Mouse (Mus musculus) ZHBTc4 (cell line): ENCODE measurements around the gene Adarb2.

ENCODE experiments used
- DNase-seq: peaks from one replicate; pipeline ENCODE4 v3.0.0-alpha.2; 2011; ENCODE audit warnings: low read depth, low spot score

Adarb2 gene

GRCm38 (mm10) chr13:8664615-8665240, 462.1 kb downstream of the Adarb2 start:
- no peak for DNase-seq

- DNase-seq, result no peak
These were observed 474.5 kb downstream of the Adarb2 start for GRCm38 (mm10) chr13:8677174-8677573.

- DNase-seq, result no peak
These were observed 477.9 kb downstream of the Adarb2 start for GRCm38 (mm10) chr13:8680470-8681129.

DNA sequence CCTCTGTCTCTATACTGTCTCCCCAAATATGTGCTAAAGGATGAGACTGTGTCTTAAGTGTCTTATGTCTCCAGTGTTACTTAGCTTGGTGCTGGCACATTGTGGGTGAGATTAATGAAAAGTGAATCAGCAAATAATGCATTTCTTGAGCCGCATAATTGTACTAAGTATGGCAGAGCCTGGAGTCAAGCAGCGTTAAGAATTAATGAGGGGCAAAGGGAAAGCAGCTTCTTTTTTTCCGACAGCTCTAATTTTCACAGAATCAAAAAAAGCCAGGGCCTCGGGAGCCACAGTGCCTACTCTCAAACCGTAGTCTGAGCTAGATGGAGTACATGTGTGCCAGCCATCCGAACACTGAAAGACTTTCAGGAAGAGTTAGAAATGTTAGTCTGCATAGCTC, 488.8 kb downstream of the Adarb2 start:
- no peak for DNase-seq

DNA sequence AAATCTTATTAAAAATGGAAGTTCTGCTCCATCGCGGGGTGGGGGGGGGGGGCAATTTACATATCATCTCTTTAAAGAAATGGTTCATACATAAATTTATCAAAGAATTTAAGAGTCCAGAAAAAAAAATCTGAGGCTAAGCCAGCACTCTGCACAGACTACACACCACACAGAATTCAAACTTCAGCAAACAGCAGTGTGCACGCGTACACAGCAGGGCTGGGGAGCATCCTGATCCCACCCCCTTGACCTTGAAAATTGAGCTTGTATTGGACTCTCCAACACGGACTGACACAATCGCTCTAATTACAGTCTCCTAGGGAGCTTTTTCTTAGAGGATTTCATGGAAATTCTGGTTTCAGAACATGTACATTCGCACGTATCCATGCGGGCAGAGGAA, 490.1 kb downstream of the Adarb2 start:
- DNase-seq, result no peak

- no peak for DNase-seq
These were observed 495.8 kb downstream of the Adarb2 start for GRCm38 (mm10) chr13:8698451-8698850.

DNA sequence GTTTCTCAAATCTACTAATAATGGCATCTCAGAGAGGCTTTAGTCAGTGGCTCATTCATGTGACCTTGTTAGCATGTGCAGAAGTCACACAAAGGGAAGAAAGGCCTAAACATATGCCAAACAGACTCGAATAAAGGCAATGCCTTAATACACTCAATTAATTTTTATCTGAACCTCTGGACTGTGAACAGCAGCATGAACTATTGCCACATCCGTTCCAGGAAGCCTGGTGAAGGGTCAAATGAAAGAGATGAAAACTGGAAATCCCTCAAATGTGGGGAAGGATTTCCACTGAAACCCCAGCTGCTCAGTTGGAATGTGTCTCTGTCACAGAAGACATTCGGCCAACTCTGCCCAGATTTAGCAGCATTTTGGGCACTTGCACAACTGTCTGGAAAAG, 497.2 kb downstream of the Adarb2 start:
- no peak for DNase-seq

GRCm38 (mm10) chr13:8700981-8701380, 498.3 kb downstream of the Adarb2 start:
- no peak for DNase-seq

DNA sequence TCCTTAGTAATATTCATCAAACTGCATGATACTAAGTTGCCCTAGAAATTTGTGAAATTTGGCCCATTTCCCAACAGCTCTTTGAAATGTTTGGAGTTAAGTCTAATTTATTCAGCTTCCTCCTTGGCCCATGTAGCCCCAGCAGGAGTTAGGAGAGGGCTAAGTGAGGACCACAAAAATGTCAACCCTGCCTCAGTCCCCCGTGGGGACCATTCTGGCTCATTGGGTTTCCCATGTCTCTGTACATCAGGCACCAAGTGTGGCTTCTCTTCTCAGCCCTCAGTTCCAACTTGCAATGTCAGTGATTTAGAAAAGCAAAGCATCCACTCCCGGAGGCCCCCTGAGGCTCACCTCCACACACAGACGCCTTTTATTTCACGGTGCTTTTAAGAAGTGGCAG, 502.6 kb downstream of the Adarb2 start:
- DNase-seq, result no peak

- no peak for DNase-seq
These were observed 510.7 kb downstream of the Adarb2 start for GRCm38 (mm10) chr13:8713377-8713776.

DNA sequence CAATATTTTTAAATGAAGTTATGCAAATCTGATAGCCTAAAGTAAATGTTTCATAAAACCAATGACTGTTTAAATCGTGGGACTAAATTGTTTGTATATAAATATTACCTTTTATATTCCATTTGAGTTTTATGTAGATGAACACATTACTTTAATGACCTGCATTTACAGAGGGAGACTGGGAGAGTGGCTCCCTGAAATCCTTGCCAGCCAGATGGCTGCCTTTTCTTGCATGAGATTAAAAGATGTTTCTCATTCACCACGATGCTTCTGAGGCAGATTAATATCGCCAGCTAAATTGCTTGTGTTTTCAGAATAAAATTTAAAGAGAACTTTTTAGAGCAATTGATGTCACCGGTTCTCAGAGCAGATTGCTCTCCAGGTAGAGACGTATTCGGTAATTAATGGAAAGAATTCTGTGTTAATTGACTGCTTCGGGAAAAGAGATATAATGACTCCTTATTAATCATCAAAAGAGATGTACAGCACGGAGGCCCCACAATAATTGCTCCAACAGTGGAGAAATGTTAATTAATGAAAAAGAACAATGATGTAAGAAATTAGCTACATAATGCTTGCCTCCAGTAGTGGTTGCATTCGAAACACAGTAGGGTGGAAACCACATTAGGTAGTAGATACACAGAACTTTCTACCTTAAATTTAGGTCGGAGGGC, 527.4 kb downstream of the Adarb2 start:
- DNase-seq, result no peak

- DNase-seq, result no peak
These were observed 534.6 kb downstream of the Adarb2 start for GRCm38 (mm10) chr13:8737139-8737865.

- DNase-seq, result no peak
These were observed 540.1 kb downstream of the Adarb2 start for GRCm38 (mm10) chr13:8742792-8743191.

- peak; percentile 66 for DNase-seq
These were observed 541.9 kb downstream of the Adarb2 start for GRCm38 (mm10) chr13:8744565-8744964.

DNA sequence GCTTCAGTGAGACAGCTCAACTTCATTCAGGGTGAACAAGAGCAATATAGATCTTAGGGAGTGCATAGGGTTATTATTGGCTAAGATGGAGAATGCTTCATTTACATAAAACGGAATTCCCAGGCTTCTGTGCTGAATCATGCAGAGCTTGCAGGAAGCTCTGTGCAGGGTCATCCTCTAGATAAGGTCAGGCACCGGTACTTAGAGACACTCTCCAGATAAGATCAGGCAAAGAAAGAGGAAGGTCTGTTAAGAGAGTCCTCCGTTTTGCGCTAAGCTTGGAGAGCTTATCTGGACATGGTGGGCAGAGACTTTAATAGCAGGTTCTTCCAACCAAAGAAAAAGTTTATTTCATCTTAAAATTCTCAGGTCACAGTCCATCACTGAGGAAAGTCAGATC, 542.9 kb downstream of the Adarb2 start:
- DNase-seq, result no peak

DNA sequence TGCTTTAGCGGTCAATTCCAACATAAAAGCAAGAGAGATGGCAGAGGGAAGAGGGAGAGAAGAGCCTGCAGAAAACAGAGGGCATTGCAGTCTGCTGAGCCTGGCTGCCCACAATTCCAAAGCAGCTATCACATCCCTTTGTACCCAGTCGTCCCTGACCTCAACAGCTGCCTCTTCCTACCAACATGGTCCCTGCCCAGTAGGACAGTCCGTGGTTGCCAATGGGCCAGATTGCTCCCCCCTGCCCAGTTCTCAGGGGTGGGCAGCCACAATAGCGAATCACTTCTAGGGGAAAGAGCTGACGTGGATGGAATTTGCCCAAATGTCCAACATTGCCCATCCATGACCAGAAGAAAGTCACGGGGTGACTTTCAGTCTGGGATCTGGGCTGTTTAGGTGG, 546.8 kb downstream of the Adarb2 start:
- no peak for DNase-seq

- no peak for DNase-seq
These were observed 558.3 kb downstream of the Adarb2 start for GRCm38 (mm10) chr13:8760940-8761339.

GRCm38 (mm10) chr13:8769654-8770227, 567.1 kb downstream of the Adarb2 start:
- DNase-seq, result no peak

DNA sequence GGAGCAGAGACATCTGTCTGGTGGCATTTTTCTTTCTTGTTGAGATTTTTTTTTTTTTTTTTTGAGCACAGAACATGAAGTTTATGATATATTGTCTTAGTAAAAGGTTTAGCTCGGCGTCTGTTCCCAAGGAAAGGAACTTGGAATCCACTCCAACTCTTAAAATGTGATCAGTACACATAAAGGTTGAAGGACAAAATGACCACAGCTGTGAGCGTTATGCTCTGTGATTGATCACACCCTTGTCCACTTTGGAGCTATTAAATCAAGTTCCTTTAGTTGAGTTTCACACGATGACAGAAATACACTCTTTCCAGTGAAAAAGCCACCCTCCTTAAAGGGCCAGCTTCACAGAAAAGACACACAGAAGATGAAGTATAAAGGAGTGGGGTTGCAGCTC, 568.0 kb downstream of the Adarb2 start:
- no peak for DNase-seq

DNA sequence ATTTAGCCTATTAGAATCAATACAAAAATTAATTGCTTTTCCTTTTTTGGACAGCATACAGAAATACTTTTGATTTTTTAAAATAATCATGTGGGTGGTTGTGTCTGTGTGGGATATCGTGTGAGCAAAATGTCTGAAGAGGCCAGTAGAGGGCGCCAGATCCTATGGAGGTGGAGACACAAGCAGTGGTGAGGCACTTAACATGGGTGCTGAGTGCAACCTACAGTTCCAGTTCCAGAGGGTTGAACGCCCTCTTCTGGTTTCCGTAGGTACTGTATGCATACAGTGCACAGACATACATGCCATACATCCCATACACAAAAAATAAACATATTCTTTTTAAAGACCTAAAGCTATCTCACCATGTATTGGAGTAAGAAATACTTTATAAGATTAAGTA, 577.8 kb downstream of the Adarb2 start:
- peak; percentile 94 for DNase-seq

DNA sequence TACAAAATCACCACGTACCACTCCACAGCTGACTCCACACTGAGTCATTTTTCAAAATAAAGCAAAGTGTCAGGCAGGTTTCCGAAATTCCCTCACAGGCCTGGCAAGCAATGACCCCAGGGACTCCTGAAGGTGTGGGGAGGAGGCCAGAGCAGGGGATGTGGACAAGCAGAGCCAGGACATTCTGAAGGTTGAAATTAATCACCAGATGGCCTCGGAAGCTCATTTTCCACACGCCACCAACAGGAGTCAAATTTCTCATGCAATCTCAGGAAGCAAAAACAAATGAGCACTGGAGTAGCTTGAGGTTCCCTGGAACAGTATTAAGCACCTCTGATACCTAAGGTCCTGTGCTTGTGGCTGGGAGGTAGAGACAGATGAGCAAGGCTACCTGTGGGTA, 580.0 kb downstream of the Adarb2 start:
- DNase-seq, result no peak

GRCm38 (mm10) chr13:8783686-8784307, 581.1 kb downstream of the Adarb2 start:
- DNase-seq, result no peak
